Mouse (Mus musculus): Measurements from ENCODE around the gene Prkn. TPM values are rescaled to one million over a fixed set of nuclear protein-coding genes. Genes with fewer than 3 reads are reported as not detected.
A peak's percentile ranks its signal among the peaks of the same experiment; 100 is the strongest.

The Prkn gene
- total RNA-seq, 2 experiments from 2014 or later, result 0.85 to 1.9 TPM

GRCm38 (mm10) chr17:12039922-12040321, 1199.7 kb downstream of the Prkn start:
- ATAC-seq (replicated peaks; ENCODE audit: low FRiP score, poor library complexity, severe bottlenecking), result 0 out of 2 replicates have a peak, but pooled peaks have one; percentile 10

- ATAC-seq (replicated peaks; ENCODE audit: low FRiP score, poor library complexity, severe bottlenecking), result no peak
Measured at GRCm38 (mm10) chr17:12040546-12040945, 1200.4 kb downstream of the Prkn start.

GRCm38 (mm10) chr17:12041091-12041655, 1201.0 kb downstream of the Prkn start:
- no peak for ATAC-seq (replicated peaks; ENCODE audit: low FRiP score, poor library complexity, severe bottlenecking)

- no peak for ATAC-seq (replicated peaks; ENCODE audit: low FRiP score, poor library complexity, severe bottlenecking)
Measured at GRCm38 (mm10) chr17:12042561-12043256, 1202.5 kb downstream of the Prkn start.

- ATAC-seq (replicated peaks; ENCODE audit: low FRiP score, poor library complexity, severe bottlenecking), result no peak
Measured at GRCm38 (mm10) chr17:12044222-12044621, 1204.0 kb downstream of the Prkn start.

- ATAC-seq (replicated peaks; ENCODE audit: low FRiP score, poor library complexity, severe bottlenecking), result no peak
Measured at GRCm38 (mm10) chr17:12045861-12046273, 1205.7 kb downstream of the Prkn start.

GRCm38 (mm10) chr17:12047032-12047431, 1206.8 kb downstream of the Prkn start:
- ATAC-seq (replicated peaks; ENCODE audit: low FRiP score, poor library complexity, severe bottlenecking), result no peak

- no peak for ATAC-seq (replicated peaks; ENCODE audit: low FRiP score, poor library complexity, severe bottlenecking)
Measured at GRCm38 (mm10) chr17:12047523-12047922, 1207.3 kb downstream of the Prkn start.

- ATAC-seq (replicated peaks; ENCODE audit: low FRiP score, poor library complexity, severe bottlenecking), result no peak
Measured at GRCm38 (mm10) chr17:12048695-12049490, 1208.7 kb downstream of the Prkn start.

GRCm38 (mm10) chr17:12050261-12050660, 1210.1 kb downstream of the Prkn start:
- ATAC-seq (replicated peaks; ENCODE audit: low FRiP score, poor library complexity, severe bottlenecking), result no peak

GRCm38 (mm10) chr17:12051031-12051430, 1210.8 kb downstream of the Prkn start:
- ATAC-seq (replicated peaks; ENCODE audit: low FRiP score, poor library complexity, severe bottlenecking), result no peak

GRCm38 (mm10) chr17:12052651-12053050, 1212.5 kb downstream of the Prkn start:
- no peak for ATAC-seq (replicated peaks; ENCODE audit: low FRiP score, poor library complexity, severe bottlenecking)

GRCm38 (mm10) chr17:12059041-12059440, 1218.9 kb downstream of the Prkn start:
- ATAC-seq (replicated peaks; ENCODE audit: low FRiP score, poor library complexity, severe bottlenecking), result no peak

- ATAC-seq (replicated peaks; ENCODE audit: low FRiP score, poor library complexity, severe bottlenecking), result no peak
Measured at GRCm38 (mm10) chr17:12061381-12061780, 1221.2 kb downstream of the Prkn start.

- ATAC-seq (replicated peaks; ENCODE audit: low FRiP score, poor library complexity, severe bottlenecking), result no peak
Measured at GRCm38 (mm10) chr17:12062861-12063260, 1222.7 kb downstream of the Prkn start.

- ATAC-seq (replicated peaks; ENCODE audit: low FRiP score, poor library complexity, severe bottlenecking), result no peak
Measured at GRCm38 (mm10) chr17:12063533-12063932, 1223.3 kb downstream of the Prkn start.

GRCm38 (mm10) chr17:12066054-12066453, 1225.9 kb downstream of the Prkn start:
- ATAC-seq (replicated peaks; ENCODE audit: low FRiP score, poor library complexity, severe bottlenecking), result no peak

- no peak for ATAC-seq (replicated peaks; ENCODE audit: low FRiP score, poor library complexity, severe bottlenecking)
Measured at GRCm38 (mm10) chr17:12076816-12077215, 1236.6 kb downstream of the Prkn start.

- ATAC-seq (replicated peaks; ENCODE audit: low FRiP score, poor library complexity, severe bottlenecking), result no peak
Measured at GRCm38 (mm10) chr17:12080656-12081495, 1240.7 kb downstream of the Prkn start.

GRCm38 (mm10) chr17:12082201-12082600, 1242.0 kb downstream of the Prkn start:
- ATAC-seq (replicated peaks; ENCODE audit: low FRiP score, poor library complexity, severe bottlenecking), result no peak
